Mouse (Mus musculus) c-Kit-negative CD71-positive TER-119-positive erythroid progenitor cells, embryonic 14.5 days (primary cell): Measurements from ENCODE around the gene Ppp1r9a.

ENCODE experiments used
- DNase-seq: peaks from one replicate; pipeline ENCODE4 v3.0.0-alpha.2; 2013; ENCODE audit warnings: low read depth, low spot score

Ppp1r9a gene

DNA sequence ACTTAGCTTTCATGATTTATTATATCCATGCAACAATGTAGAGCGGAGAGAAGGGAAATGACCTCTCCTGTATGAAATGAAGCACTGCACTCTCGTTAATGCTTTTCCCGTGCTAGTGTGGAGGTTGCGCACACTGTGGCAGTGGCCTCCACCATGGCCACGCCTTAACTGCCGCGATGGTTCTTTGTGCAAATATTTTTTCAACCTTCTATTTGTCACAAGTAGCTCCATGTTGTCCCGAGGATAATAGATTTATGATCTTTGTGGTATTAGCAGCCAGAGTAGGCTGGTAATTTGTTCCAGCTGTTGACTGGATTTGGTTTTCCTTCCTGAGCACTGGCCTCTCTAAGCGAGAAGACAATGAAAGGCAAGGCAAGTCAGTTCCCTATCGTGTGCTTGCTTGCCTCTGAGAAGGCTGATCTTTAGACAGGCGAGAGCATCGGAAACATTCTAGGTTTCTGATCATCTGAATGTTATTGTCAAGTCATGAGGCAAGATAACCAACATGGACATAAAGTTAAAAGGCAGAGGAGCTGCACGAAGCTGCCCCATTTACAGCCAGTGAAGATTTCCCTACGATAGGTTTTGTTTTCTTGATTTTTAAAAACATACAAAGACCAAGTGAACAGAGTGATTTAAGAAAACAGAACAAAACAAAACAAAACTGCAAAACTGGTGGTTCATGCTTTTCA is 50.5 kb downstream of the Ppp1r9a start:
- DNase-seq: no peak

DNA sequence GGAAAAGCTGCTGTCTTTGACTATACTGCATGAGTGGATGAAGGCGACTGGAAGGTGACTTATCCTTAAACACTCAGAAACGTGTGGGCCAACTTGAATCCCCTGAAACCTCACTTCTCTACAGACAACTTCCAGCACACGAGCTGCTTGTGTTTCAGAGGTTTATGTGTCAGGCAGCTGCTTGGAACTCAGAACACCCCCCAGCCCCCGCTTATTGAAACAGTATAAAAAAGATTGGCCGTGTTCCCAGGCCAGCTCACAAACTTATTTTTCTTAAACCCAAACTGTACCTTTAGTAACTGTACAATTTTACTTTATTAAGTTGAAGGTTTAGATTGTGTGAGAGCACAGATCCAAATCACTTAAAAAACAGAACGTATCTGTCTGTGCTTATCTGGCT is 53.9 kb downstream of the Ppp1r9a start:
- no peak for DNase-seq

DNA sequence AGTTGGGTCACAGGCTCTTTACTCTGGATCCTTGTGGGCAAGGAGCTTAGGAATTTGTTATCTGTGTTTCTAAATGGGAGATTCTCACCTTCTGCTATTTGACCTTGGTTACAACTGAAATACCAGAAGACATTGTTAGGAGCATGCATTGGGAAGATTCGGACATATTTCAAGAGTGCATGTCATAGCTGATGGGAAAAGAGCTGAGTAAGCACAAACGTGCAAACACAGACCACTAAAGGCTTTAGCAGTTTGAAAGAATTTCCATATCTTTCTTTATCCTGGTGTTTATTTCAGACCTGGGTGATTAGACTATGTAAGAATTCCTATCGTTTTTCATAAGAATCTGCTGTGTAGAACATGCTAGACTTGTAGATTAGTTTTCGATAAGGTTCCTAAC is 59.5 kb downstream of the Ppp1r9a start:
- no peak for DNase-seq

DNA sequence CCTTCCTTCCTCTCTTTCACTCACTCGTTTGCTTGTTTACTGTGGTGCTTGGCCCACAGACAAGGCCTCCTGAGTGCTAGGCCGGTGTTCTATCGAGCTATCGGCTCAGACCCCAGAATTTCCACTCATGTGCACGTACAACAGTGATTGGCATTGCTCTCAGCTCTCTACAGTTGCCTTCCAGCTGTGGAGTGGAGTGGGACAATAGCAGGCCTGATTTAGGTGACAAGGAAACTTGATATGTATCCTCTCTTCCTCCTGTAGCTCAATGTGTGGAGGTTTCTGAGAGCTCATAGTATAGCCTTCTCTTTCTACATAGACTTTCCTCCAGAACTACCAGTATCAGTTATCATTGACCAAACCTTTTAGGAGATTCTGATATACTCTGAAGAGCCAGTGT is 60.3 kb downstream of the Ppp1r9a start:
- no peak for DNase-seq

DNA sequence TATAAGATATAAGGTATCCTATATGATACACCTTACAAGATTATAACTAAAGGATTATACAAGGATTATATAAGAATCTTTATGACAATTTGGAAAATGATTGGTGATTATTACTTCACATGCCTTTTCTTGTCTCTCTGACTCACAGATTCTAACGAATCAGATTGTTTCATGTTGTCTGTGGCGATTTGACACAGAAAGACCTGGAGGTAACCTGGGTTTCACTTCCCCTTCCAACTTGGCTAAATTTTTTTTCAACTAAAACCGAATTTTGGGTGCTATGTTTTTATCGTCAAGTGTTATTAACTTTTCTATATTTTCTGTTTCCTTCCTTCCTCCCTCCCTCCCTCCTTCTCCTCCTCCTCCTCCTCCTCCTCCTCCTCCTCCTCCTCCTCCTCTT is 64.5 kb downstream of the Ppp1r9a start:
- DNase-seq: no peak

DNA sequence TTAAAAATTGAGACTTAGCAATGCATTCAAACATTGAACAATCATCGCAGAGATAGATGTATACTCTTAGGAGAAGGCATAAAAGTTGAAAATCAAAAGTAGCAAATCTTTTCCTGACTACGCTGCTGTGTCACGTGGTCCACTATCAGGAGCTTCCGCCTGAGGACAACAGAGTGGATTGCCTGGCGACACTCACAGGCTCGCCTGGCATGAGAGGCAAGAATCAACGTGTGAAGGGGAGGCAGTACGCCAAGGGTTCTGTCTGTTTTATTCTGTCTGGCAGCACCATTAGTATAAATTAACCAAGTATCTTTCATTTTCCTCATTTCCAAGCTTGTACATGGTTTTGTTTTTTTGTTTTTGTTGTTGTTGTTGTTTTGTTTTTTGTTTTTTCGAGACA is 68.5 kb downstream of the Ppp1r9a start:
- DNase-seq: no peak

DNA sequence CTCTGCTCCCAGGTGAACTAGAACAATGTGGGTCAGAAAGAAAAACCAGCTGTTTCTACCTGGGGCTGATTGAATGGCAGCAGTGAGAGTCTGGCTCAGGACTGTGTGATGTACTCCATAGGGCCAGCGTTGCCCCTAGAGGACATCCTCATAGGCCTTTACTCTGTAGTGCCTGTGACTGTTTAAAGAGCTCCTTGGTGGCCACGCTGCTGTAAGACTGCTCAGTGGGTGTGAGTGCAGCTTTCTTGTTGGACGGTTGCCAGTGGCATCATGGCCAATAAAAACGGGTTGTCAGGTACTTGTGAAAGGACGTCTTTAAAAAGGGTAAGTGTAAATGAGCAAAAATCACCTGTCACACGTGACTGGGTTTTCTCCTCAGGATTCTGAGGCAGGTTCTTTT is 70.1 kb downstream of the Ppp1r9a start:
- DNase-seq: no peak

DNA sequence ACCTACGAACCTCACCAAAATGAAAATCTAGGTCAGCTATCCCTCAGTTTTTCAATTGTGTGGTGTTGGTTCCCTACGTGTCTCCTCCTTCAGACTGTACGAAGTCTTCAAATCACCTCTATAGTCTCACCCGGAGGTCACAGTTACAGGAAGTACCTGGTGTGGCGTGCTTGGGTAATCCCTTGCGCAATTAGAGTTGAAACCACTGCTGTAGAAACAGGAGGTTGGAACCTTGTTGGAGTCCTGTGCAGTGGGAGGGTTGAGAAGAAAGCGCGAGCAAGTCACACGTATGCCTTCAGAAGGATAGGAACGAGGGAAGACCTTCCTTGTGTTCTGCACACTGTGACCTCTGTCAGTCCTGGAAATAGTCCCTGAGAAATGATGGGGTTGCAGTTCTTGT is 70.6 kb downstream of the Ppp1r9a start:
- no peak for DNase-seq

DNA sequence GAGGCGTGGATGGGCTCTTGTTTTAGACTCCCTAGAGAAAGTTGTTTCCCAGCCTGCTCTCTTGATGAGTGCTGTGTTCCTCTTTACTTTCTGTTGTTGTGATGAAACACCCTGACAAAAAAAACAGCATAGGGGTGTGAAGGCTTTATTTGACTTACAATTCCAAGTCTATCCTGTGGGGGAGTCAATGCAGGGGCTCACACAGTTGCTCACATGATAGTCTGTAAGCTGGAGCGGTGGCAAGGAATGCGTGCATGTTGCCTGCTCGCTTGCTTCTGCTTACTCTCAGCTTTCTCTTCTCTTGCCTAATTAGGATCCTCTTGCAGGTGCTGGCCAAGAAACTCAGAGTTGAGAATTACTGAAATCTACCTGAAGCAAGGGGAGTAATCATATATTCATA is 74.8 kb downstream of the Ppp1r9a start:
- DNase-seq: no peak

DNA sequence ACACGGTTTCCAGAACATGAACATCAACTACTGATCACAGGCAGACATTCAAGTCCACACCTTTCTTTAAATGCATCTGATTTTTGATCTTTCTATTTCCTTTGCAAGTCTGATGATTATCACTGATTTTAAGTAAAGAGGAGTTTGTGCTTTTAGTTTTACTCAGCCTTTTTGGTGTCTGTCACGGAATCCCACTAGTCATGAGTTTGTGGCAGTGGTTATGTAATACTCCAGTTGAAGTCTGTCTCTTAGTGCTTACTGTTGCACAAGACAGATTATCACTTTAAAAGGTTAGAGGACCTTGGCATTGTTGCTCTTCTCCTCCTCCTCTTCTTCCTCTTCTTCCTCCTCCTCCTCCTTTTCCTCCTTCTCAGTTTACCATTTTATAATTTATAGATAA is 75.5 kb downstream of the Ppp1r9a start:
- no peak for DNase-seq

DNA sequence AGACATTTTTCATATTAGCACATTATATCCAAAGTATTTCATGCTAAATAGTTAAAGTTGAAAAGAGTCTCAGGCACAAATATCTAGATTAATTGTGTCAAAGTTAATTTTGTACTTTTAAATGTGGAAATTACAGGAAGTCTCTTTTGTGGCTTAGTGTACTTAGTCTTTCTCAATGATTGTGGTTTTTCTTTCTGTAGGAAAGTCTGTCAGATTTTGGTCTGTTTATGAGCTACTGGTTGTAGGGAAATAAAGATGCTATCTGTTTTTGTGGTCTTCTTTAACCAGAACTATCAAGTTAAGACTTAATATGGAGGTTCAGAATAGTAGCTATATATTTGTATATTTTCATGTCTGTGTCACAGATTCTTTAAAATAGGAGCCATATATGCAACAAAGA is 76.2 kb downstream of the Ppp1r9a start:
- no peak for DNase-seq

DNA sequence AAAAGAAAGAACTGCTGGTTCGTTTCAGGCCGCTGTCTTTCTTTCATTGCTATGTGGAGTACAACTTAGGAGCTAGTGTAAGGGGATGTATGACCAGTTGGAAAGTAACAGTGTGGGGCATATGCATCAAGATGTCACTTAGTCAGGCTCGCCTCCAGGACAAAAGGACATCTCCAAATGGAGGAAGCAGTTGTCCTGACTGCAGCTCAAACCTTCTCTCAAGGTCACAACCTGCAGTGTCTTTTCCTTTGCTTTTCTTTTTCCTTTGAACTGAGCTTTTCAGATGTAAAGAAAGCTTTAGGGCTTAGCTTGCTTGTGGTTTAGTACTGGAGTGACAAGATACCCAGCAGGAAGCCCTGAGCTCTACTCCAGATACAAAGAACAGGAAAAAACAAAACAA is 77.4 kb downstream of the Ppp1r9a start:
- DNase-seq: no peak

DNA sequence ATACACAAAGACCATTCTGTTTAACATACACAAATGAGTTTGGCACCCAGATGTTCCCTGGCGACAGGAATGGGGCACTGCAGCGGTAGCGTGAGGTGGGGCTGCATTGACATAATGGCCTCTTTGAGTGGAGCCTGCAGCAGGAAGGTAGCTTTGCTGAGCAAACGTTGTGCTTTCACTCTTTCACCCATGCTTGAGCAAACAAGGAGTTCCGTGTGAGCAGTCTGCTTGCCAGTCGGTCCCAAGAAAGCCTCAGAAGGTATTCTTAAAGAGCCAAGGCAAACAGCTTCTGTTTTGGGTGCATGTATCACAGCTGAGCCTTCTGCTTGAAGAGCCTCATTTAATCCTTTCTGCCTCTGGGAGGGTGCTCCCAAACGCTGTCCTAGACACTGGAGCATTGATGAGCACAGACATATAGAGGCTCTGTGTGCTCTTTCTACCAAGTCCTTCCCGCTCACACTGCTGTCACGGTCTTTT is 80.0 kb downstream of the Ppp1r9a start:
- no peak for DNase-seq

DNA sequence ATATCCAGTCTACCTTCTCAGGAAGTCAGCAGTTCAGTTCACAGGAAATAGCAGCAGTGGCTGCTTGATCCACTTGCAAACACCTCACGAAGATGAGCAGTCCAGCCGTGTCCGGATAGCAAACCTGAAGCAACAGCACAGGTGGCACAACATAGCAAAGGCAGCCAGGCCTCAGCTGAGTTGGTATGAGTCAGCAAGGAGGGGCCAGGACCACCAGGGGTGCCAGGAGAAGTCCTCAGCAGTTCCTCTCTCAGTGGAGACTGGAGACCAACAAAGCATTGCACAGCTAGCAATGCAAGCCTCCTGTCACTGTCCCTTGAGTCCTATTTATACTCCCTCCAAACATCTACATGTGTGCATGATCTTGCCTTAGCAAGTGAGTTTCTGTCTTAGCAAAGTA is 83.0 kb downstream of the Ppp1r9a start:
- no peak for DNase-seq

DNA sequence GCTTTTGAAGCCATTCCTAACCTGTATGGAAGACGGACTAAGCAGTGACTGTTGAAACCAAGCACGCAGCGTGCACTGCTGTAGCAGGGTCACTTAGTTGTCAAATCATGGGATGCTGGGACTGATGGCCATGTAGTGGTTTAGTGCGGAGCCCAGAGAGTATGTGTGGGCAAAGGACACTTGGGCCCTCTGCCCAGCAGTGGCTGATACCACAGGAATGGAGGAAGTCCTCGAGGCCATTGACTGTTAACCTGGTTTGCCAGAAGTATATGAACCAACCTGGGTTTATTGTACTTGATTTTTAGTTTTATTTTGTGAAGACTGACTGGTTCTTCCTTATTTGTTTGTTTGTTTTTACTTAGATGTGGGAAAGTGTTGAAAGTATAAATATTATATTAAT is 84.4 kb downstream of the Ppp1r9a start:
- DNase-seq: no peak

DNA sequence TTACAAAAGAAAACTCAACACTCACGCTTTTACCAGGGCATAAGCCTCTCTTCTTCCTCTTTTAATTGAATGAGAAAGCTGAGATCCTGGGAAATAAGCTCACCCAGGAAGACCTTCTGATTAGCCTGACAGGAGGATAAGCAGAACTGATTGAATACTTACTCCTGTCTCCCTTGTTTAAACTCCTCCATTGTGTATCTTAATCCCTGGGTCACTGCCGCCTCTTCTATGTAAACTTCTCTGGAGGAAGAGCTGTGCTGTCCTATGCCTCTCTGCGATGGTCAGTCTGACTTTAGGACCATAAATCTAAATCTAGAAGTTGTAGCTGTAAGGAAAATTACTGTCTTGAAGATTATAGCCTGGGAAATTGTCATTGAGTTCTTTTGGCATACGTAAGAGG is 86.0 kb downstream of the Ppp1r9a start:
- DNase-seq: no peak

DNA sequence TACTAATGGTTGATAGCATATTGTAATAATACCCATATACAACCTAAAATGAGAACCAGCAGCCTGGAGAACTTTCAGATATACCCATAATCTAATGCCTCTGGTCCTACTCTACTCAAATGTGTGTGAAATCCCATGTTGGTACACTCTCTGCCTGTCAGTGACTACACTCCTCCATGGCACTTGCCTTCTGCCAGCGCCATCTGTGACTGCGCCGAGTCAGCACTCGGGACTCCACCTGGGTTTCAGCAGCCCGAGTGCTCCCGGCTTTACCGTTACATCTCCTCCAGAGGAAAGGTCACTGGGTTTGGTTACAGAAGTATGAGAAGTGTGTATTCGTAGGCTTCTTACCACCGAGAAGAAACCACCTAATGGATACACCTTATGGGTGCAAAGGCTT is 89.6 kb downstream of the Ppp1r9a start:
- DNase-seq: no peak

DNA sequence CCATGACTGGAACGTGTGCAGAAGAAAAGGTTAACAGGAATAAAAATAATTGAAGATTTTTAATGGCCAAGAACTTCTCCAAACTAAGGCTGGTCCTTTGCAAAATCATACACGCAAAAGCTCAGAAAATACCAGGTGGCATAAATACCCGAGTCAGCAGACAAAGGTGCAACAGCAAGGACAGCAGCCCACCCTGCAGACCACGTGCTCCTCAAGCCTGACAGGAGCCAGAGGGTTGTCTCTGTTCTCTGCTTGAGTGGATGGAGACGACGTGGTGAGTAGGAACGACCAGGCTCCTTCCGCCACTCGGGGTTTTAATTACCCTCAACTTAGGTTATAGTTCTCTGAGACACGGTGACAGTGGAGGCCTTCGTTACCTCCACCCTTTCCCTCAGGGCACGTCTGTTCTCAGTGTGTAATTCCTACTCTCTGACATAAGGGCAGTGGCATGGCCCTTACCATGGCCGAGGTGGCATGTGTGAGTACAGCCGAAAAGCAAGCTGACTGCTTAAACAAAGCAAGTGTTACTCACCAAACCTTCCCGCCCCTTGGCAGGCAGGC is 91.0 kb downstream of the Ppp1r9a start:
- DNase-seq: no peak

DNA sequence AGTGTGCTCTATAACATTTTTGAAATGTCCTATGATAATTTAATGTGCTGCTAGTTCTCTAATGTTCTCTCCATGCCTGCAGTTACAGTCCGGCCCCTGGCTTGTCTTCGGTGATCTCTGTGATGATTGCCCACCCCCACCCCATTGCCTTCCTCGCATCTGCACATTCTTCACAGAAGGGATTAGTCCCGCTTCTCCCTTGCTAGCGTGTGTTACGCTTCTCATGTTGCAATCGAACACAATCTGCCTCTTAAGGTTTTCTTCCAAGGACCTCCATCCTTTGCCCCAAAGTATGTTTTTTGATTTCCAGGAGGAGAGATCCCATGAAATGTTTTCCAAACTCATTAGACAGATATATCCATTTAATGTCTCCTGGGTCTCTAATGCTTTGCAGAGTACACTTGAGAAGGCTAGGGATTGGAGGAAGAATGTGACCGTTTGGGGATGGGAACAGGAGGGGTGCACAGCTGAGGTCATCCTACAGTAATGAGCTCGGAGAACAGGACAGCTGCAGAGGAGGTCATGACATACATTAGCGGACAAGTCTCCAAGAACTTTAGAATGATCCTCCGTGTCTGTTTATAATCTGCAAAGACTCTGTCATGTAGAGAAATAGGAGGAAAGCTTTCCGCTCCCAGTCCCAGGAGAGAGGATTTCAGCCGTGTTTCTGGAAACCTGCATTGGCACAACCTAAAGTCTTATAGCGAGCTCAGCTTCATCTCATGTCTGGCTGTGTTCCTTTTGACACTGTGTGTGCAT is 91.6 kb downstream of the Ppp1r9a start:
- no peak for DNase-seq

DNA sequence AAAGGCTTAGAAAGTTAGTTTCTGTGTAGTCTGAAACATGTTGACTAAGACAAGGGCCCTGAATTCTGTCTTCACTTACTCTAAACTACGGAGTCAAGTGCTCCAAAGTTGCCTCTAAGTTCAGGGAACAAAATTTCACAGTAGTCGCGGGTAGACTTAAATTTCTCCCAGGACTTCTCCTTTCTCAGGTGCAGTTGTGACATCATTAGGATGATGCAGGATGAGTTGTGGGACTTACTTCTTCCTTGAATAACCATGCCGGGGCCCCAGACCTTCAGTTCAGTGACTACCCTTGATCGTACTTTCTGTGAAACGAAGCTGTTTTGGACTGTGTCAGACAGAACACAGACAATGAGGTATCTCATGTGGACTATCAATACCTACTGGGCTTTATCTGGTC is 94.9 kb downstream of the Ppp1r9a start:
- no peak for DNase-seq

DNA sequence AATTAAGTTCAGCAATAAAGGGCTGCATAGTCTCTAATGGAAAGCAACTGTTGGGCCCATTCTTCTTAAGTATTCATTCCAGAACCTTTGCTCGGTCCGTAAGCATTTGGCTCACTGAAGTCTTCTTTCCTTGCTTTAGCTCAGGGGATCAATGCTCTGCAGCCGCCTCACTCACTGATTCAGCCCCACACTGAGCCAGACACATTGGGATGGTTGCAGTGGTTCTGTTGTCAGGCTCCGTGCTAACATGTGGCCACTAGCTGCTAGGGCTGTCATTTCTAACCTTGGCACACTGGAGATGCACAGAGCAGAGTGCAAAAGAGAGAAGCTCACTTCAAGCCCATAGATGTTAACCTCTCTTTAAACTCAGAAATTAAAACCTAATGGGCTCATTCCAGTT is 96.2 kb downstream of the Ppp1r9a start:
- no peak for DNase-seq

DNA sequence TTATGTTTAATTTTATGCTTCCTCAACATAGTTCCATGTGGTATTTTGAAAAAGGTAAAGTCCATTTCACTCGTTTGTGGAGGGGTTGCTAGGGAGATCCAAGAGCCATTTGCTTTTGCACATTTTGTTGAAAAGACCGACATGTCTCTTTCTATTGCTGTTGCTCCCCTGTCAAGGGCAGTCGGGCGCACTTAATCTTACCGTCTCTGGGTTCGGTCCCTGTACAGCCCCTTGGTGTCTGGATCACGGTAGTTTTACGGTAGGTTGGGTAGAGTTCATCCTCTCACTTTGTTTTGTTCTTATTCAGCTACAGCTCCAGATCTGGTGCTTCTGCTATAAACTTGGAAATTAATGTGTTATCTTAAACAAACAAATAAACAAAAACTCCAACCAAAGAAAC is 98.1 kb downstream of the Ppp1r9a start:
- DNase-seq: no peak
